Mouse (Mus musculus): ENCODE measurements around the gene Mdga1. TPM values are rescaled to one million over a fixed set of nuclear protein-coding genes. Genes with fewer than 3 reads are reported as not detected.

Gene Mdga1
- polyA plus RNA-seq, 1 experiment from 2014 or later, result 1.9 TPM

GRCm38 (mm10) chr17:29883351-29883750 lies 86.5 kb downstream of the Mdga1 start:
- Histone ChIP-seq H3K4me1 (ENCODE audit: control insufficient read depth, insufficient read depth, low read length) (peaks cover 15% of the 10 kb centered on the region; the same call in 1 of the 2 replicates), H3K4me3 (ENCODE audit: low read depth, low read length) (no peak overlapping the region), H3K27ac (replicated peaks; ENCODE audit: low read depth, low read length) (no peak overlapping the region), H3K9ac (ENCODE audit: low read length) (no peak overlapping the region), H3K27me3 (ENCODE audit: control insufficient read depth, insufficient read depth, low read length) (peaks cover 29% of the 10 kb centered on the region), H3K9me3 (ENCODE audit: control insufficient read depth, low read length) (no peaks in the 10 kb centered on the region), H3K4me2 (ENCODE audit: low read depth, severe bottlenecking) (no peak overlapping the region), H3K36me3 (ENCODE audit: control insufficient read depth, insufficient read depth, low read length) (no peaks in the 10 kb centered on the region)
- no peak for ATAC-seq (ENCODE audit: insufficient number of reproducible peaks, low FRiP score, low TSS enrichment, low read depth)
- no peak for DNase-seq (ENCODE audit: low spot score)
- WGBS, result 49% methylated on average over 9 of the region's 9 CpGs

GRCm38 (mm10) chr17:29882885-29883284 lies 87.0 kb downstream of the Mdga1 start:
- ATAC-seq (ENCODE audit: insufficient number of reproducible peaks, low FRiP score, low TSS enrichment, low read depth), result no peak
- Histone ChIP-seq H3K9ac (ENCODE audit: low read length) (no peak overlapping the region), H3K36me3 (ENCODE audit: control insufficient read depth, insufficient read depth, low read length) (no peaks in the 10 kb centered on the region), H3K9me3 (ENCODE audit: control insufficient read depth, low read length) (no peaks in the 10 kb centered on the region), H3K4me3 (ENCODE audit: low read depth, low read length) (no peak overlapping the region), H3K27me3 (ENCODE audit: control insufficient read depth, insufficient read depth, low read length) (peaks cover 27% of the 10 kb centered on the region), H3K4me1 (ENCODE audit: control insufficient read depth, insufficient read depth, low read length) (peaks cover 15% of the 10 kb centered on the region; the same call in 1 of the 2 replicates), H3K4me2 (ENCODE audit: low read depth, severe bottlenecking) (no peak overlapping the region), H3K27ac (replicated peaks; ENCODE audit: low read depth, low read length) (no peak overlapping the region)
- DNase-seq (ENCODE audit: low spot score), result peak; percentile 89
- WGBS, result 0% methylated on average over 5 of the region's 5 CpGs

GRCm38 (mm10) chr17:29880251-29880650 lies 89.6 kb downstream of the Mdga1 start:
- Histone ChIP-seq H3K9ac (ENCODE audit: low read length) (no peak overlapping the region), H3K36me3 (ENCODE audit: control insufficient read depth, insufficient read depth, low read length) (no peaks in the 10 kb centered on the region), H3K4me1 (ENCODE audit: control insufficient read depth, insufficient read depth, low read length) (peaks cover 4% of the 10 kb centered on the region; the same call in 1 of the 2 replicates), H3K27me3 (ENCODE audit: control insufficient read depth, insufficient read depth, low read length) (peaks cover 13% of the 10 kb centered on the region; the same call in 1 of the 2 replicates), H3K4me2 (ENCODE audit: low read depth, severe bottlenecking) (no peak overlapping the region), H3K27ac (replicated peaks; ENCODE audit: low read depth, low read length) (no peak overlapping the region), H3K4me3 (ENCODE audit: low read depth, low read length) (no peak overlapping the region), H3K9me3 (ENCODE audit: control insufficient read depth, low read length) (no peaks in the 10 kb centered on the region)
- no peak for DNase-seq (ENCODE audit: low spot score)
- 70% methylated on average over 10 of the region's 10 CpGs for WGBS
- no peak for ATAC-seq (ENCODE audit: insufficient number of reproducible peaks, low FRiP score, low TSS enrichment, low read depth)

- no peak overlapping the region for H3K9ac ChIP-seq (ENCODE audit: low read length)
- H3K4me2 ChIP-seq (ENCODE audit: low read depth, severe bottlenecking), result no peak overlapping the region
- DNase-seq (ENCODE audit: low spot score) (no peak), ATAC-seq (ENCODE audit: insufficient number of reproducible peaks, low FRiP score, low TSS enrichment, low read depth) (no peak)
- WGBS, result 89% methylated on average over 10 of the region's 10 CpGs
- 0 out of 2 replicates have a peak, but pooled peaks cover 2% of the 10 kb centered on the region for H3K27me3 ChIP-seq (ENCODE audit: control insufficient read depth, insufficient read depth, low read length)
- no peaks in the 10 kb centered on the region for H3K9me3 ChIP-seq (ENCODE audit: control insufficient read depth, low read length)
- no peaks in the 10 kb centered on the region for H3K36me3 ChIP-seq (ENCODE audit: control insufficient read depth, insufficient read depth, low read length)
- H3K4me3 ChIP-seq (ENCODE audit: low read depth, low read length), result no peak overlapping the region
- H3K4me1 ChIP-seq (ENCODE audit: control insufficient read depth, insufficient read depth, low read length), result peaks cover 2% of the 10 kb centered on the region; the same call in 1 of the 2 replicates
- H3K27ac ChIP-seq (replicated peaks; ENCODE audit: low read depth, low read length), result no peak overlapping the region
Observed at GRCm38 (mm10) chr17:29878990-29879389, 90.9 kb downstream of the Mdga1 start.

GRCm38 (mm10) chr17:29874082-29874679 lies 95.7 kb downstream of the Mdga1 start:
- Histone ChIP-seq H3K4me2 (ENCODE audit: low read depth, severe bottlenecking) (no peak overlapping the region), H3K36me3 (ENCODE audit: control insufficient read depth, insufficient read depth, low read length) (no peaks in the 10 kb centered on the region), H3K9ac (ENCODE audit: low read length) (no peak overlapping the region; the same call in 1 of the 2 replicates), H3K4me3 (ENCODE audit: low read depth, low read length) (no peak overlapping the region), H3K27me3 (ENCODE audit: control insufficient read depth, insufficient read depth, low read length) (no peaks in the 10 kb centered on the region), H3K27ac (replicated peaks; ENCODE audit: low read depth, low read length) (no peak overlapping the region), H3K9me3 (ENCODE audit: control insufficient read depth, low read length) (no peaks in the 10 kb centered on the region), H3K4me1 (ENCODE audit: control insufficient read depth, insufficient read depth, low read length) (peaks cover 4% of the 10 kb centered on the region; the same call in 1 of the 2 replicates)
- DNase-seq (ENCODE audit: low spot score) (no peak), ATAC-seq (ENCODE audit: insufficient number of reproducible peaks, low FRiP score, low TSS enrichment, low read depth) (no peak)
- WGBS, result 10% methylated on average over 26 of the region's 27 CpGs

GRCm38 (mm10) chr17:29873580-29874015 lies 96.3 kb downstream of the Mdga1 start:
- H3K4me2 ChIP-seq (ENCODE audit: low read depth, severe bottlenecking), result no peak overlapping the region
- DNase-seq (ENCODE audit: low spot score), result no peak
- H3K4me1 ChIP-seq (ENCODE audit: control insufficient read depth, insufficient read depth, low read length), result peaks cover 4% of the 10 kb centered on the region; the same call in 1 of the 2 replicates
- 67% methylated on average over 7 of the region's 7 CpGs for WGBS
- ATAC-seq (ENCODE audit: insufficient number of reproducible peaks, low FRiP score, low TSS enrichment, low read depth), result no peak
- no peak overlapping the region for H3K4me3 ChIP-seq (ENCODE audit: low read depth, low read length)
- H3K9me3 ChIP-seq (ENCODE audit: control insufficient read depth, low read length), result no peaks in the 10 kb centered on the region
- no peaks in the 10 kb centered on the region for H3K36me3 ChIP-seq (ENCODE audit: control insufficient read depth, insufficient read depth, low read length)
- no peaks in the 10 kb centered on the region for H3K27me3 ChIP-seq (ENCODE audit: control insufficient read depth, insufficient read depth, low read length)
- H3K27ac ChIP-seq (replicated peaks; ENCODE audit: low read depth, low read length), result no peak overlapping the region
- H3K9ac ChIP-seq (ENCODE audit: low read length), result no peak overlapping the region

- Histone ChIP-seq H3K9me3 (ENCODE audit: control insufficient read depth, low read length) (peaks cover 6% of the 10 kb centered on the region; the same call in 1 of the 2 replicates), H3K27ac (replicated peaks; ENCODE audit: low read depth, low read length) (no peak overlapping the region), H3K36me3 (ENCODE audit: control insufficient read depth, insufficient read depth, low read length) (no peaks in the 10 kb centered on the region), H3K9ac (ENCODE audit: low read length) (no peak overlapping the region), H3K27me3 (ENCODE audit: control insufficient read depth, insufficient read depth, low read length) (no peaks in the 10 kb centered on the region), H3K4me1 (ENCODE audit: control insufficient read depth, insufficient read depth, low read length) (peaks cover 4% of the 10 kb centered on the region; the same call in 1 of the 2 replicates), H3K4me3 (ENCODE audit: low read depth, low read length) (no peak overlapping the region), H3K4me2 (ENCODE audit: low read depth, severe bottlenecking) (no peak overlapping the region)
- DNase-seq (ENCODE audit: low spot score) (no peak), ATAC-seq (ENCODE audit: insufficient number of reproducible peaks, low FRiP score, low TSS enrichment, low read depth) (no peak)
- 72% methylated on average over 12 of the region's 12 CpGs for WGBS
Observed at GRCm38 (mm10) chr17:29870316-29870715, 99.6 kb downstream of the Mdga1 start.

GRCm38 (mm10) chr17:29865914-29866313 lies 104.0 kb downstream of the Mdga1 start:
- H3K9ac ChIP-seq (ENCODE audit: low read length), result no peak overlapping the region
- 61% methylated on average over 6 of the region's 6 CpGs for WGBS
- DNase-seq (ENCODE audit: low spot score), result no peak

More at GRCm38 (mm10) chr17:29865914-29866313, 104.0 kb downstream of the Mdga1 start:
- no peaks in the 10 kb centered on the region for H3K36me3 ChIP-seq (ENCODE audit: control insufficient read depth, insufficient read depth, low read length)
- no peak for ATAC-seq (ENCODE audit: insufficient number of reproducible peaks, low FRiP score, low TSS enrichment, low read depth)
- no peak overlapping the region for H3K27ac ChIP-seq (replicated peaks; ENCODE audit: low read depth, low read length)
- H3K4me2 ChIP-seq (ENCODE audit: low read depth, severe bottlenecking), result no peak overlapping the region
- no peak overlapping the region for H3K4me3 ChIP-seq (ENCODE audit: low read depth, low read length)
- H3K4me1 ChIP-seq (ENCODE audit: control insufficient read depth, insufficient read depth, low read length), result no peaks in the 10 kb centered on the region
- peaks cover 6% of the 10 kb centered on the region; the same call in 1 of the 2 replicates for H3K9me3 ChIP-seq (ENCODE audit: control insufficient read depth, low read length)
- no peaks in the 10 kb centered on the region for H3K27me3 ChIP-seq (ENCODE audit: control insufficient read depth, insufficient read depth, low read length)

Measured in limb, embryonic 11.5 days (tissue).